Mouse (Mus musculus) intestine, embryonic 14.5 days (tissue): ENCODE data around the gene Hexim2. TPM values are rescaled to one million over a fixed set of nuclear protein-coding genes. Genes with fewer than 3 reads are reported as not detected.

ENCODE experiments used
- ATAC-seq: fragments of 200-750 bp; cut with Nextera tagmentation; replicated peaks from 2 replicates; pipeline ENCODE4 v1.8.0; 2017; ENCODE audit warnings: low read depth, moderate number of reproducible peaks, moderate TSS enrichment, moderate library complexity; ENCODE audit not compliant: low FRiP score, low TSS enrichment
- DNase-seq: peaks from one replicate; pipeline ENCODE4 v3.0.0-alpha.2; 2018; ENCODE audit warnings: low spot score
- H3K27ac ChIP-seq: fragments of 300-500 bp; sonication (generic); 2 replicates; pipeline ENCODE4 v1.5.1; 2014; ENCODE audit warnings: low read depth, mild to moderate bottlenecking, control low read depth
- H3K27me3 ChIP-seq: fragments of 300-500 bp; sonication (generic); replicated peaks from 2 replicates; pipeline ENCODE4 v1.6.1; 2014; ENCODE audit warnings: low read length, control low read depth; ENCODE audit not compliant: control insufficient read depth, insufficient read depth
- H3K36me3 ChIP-seq: fragments of 300-500 bp; sonication (generic); 2 replicates; pipeline ENCODE4 v1.6.1; 2014; ENCODE audit warnings: low read length, control low read depth; ENCODE audit not compliant: control insufficient read depth, insufficient read depth
- H3K4me1 ChIP-seq: fragments of 300-500 bp; sonication (generic); replicated peaks from 2 replicates; pipeline ENCODE4 v1.6.1; 2014; ENCODE audit warnings: low read length, control low read depth, mixed read lengths; ENCODE audit not compliant: control insufficient read depth, insufficient read depth
- H3K4me2 ChIP-seq: fragments of 300-500 bp; sonication (generic); 2 replicates; pipeline ENCODE4 v1.6.1; 2014; ENCODE audit warnings: low read length
- H3K4me3 ChIP-seq: fragments of 300-500 bp; sonication (generic); 2 replicates; pipeline ENCODE4 v1.5.1; 2014; ENCODE audit warnings: low read depth, low read length, control low read depth, mixed read lengths
- H3K9ac ChIP-seq: fragments of 300-500 bp; sonication (generic); 2 replicates; pipeline ENCODE4 v1.6.1; 2014; ENCODE audit warnings: mild to moderate bottlenecking, low read length
- H3K9me3 ChIP-seq: fragments of 300-500 bp; sonication (generic); 2 replicates; pipeline ENCODE4 v1.6.1; 2016; ENCODE audit warnings: low read length, control low read depth; ENCODE audit not compliant: control insufficient read depth
- WGBS: fragments of 180-500 bp; shearing (Covaris S2); extraction: QIAGEN DNeasy Blood & Tissue Kit; methylation state at CpG from one replicate; pipeline ENCODE4 v1.1.7; 2014; 5-methylcytosine and 5-hydroxymethylcytosine counted together
- polyA plus RNA-seq: library from polyadenylated mRNA; unstranded; fragments of >200 nt; fragmentation: Nextera tagmentation; extraction: Ambion mirVana; gene quantifications from 2 replicates; pipeline ENCODE4 v1.2.1, GENCODE M21; 2014

Hexim2 gene
- polyA plus RNA-seq, 1 experiment from 2014 or later, result 6.9 TPM

GRCm38 (mm10) chr11:103105810-103106209 lies 26.4 kb upstream of the Hexim2 start:
- no peaks in the 10 kb centered on the region for H3K9me3 ChIP-seq
- no peaks in the 10 kb centered on the region for H3K36me3 ChIP-seq
- H3K27me3 ChIP-seq, result 0 out of 2 replicates have a peak, but pooled peaks cover 3% of the 10 kb centered on the region
- no peak overlapping the region for H3K27ac ChIP-seq
- H3K4me2 ChIP-seq, result no peak overlapping the region
- DNase-seq (peak; percentile 45), ATAC-seq (no peak)
- no peak overlapping the region for H3K4me3 ChIP-seq
- H3K4me1 ChIP-seq, result peaks cover 11% of the 10 kb centered on the region; the same call in 1 of the 2 replicates
- 81% methylated on average over 6 of the region's 6 CpGs for WGBS
- no peak overlapping the region for H3K9ac ChIP-seq

DNA sequence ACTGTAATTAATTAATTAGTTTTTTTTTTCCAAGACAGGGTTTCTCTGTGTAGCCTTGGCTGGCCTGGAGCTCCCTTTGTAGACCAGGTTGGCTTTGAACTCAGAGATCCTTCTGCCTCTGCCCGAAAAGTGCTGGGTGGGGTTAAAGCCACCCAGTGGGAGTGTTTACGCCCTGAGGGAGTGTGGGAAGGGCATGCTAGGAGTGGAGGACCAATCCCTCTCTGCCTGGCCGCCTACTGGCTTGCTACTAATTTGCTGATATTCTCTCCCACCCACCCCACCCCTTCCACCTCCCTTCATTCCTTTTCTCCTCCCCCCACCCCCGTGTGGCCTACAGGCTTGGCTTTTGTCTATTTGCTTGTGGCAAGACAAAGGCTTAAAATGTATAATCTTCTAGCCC lies 25.8 kb upstream of the Hexim2 start:
- H3K4me1 ChIP-seq, result peaks cover 16% of the 10 kb centered on the region

DNA sequence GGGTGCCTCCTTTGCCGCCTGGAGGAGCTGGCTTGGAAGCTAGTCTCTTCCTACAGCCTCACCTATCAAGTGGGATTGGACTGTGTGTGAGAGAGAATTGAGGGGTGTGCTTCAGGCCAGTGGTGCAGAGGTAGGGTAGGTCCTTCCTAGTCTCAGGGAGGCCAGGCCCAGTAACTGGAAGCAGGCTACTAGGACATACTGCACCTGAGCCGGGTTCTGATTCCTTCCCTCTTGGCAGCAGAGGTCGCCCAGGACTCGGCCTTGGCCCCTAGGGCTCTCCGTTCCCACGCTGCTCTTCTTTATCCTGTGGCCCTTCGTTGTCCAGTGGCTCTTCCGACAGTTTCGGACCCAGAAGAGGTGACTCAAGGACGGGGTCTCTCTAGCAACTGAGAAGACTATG lies 20.9 kb upstream of the Hexim2 start:
- H3K9me3 ChIP-seq, result no peaks in the 10 kb centered on the region
- H3K36me3 ChIP-seq, result no peaks in the 10 kb centered on the region
- H3K27ac ChIP-seq, result no peak overlapping the region
- DNase-seq (no peak), ATAC-seq (no peak)
- H3K9ac ChIP-seq, result peak overlapping the region; percentile 31; the same call in 1 of the 2 replicates
- 24% methylated on average over 10 of the region's 10 CpGs for WGBS
- H3K4me1 ChIP-seq, result peaks cover 18% of the 10 kb centered on the region
- H3K4me3 ChIP-seq, result peak overlapping the region; percentile 34
- H3K27me3 ChIP-seq, result no peaks in the 10 kb centered on the region
- peak overlapping the region; percentile 65 for H3K4me2 ChIP-seq

More for the DNA sequence above, 25.8 kb upstream of the Hexim2 start:
- no peaks in the 10 kb centered on the region for H3K27me3 ChIP-seq
- H3K9ac ChIP-seq, result no peak overlapping the region
- ATAC-seq (no peak), DNase-seq (peak; percentile 20)
- H3K27ac ChIP-seq, result no peak overlapping the region
- 61% methylated on average over 4 of the region's 4 CpGs for WGBS
- no peaks in the 10 kb centered on the region for H3K9me3 ChIP-seq
- no peak overlapping the region for H3K4me2 ChIP-seq
- no peaks in the 10 kb centered on the region for H3K36me3 ChIP-seq
- no peak overlapping the region for H3K4me3 ChIP-seq

DNA sequence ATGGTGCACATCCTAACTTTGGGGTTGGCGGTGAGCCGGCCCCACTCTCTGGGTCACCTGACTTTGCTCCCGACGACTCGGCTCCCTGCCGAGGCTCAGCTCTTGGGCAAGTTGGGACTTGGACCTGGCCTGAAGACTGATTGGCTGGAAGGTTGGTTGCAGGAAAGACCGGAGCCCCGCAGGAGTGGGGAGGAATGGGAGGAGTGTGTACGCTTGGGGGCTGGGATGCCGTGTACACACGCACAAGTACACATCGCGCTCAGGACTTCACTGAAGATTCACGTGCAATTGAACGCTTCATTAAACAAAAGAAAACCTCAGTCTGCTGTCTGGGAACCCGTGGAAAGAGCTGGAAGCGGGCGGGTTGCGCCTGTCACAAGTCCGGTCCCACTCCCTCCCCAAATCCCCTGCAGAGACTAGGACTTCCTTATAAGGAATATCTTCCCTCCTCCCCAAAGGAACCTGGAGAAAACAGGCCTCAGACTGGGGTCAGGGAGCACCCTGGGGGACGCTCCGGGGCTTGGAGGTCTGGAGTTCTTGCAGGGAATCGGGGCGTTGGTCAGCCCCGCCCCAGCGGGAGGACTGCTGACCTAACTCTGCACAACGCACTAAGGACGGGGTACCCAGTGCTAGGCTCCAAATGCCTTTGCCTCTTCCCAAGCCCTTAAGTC lies 20.2 kb upstream of the Hexim2 start:
- ATAC-seq, result no peak
- peak overlapping the region; percentile 1; the same call in 1 of the 2 replicates for H3K27ac ChIP-seq

DNA sequence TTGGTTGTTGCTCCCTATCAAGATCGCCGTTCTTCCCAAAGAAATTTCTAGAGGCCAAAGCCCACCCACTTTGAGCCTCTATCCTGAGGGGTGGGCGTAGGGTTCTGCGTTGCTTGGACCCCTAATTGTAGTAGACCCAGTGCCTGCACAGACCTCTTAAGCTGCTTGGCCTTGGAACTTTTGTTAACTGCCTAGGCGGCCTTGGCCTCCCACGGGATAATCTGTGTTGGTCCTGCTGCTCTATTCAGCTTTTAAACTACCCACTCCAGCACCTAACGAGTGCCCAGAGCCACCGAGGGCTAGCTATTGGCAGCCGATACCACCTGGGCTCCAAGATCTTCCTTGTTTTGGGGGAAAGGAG lies 19.7 kb upstream of the Hexim2 start:
- no peaks in the 10 kb centered on the region for H3K36me3 ChIP-seq
- H3K9ac ChIP-seq, result peak overlapping the region; percentile 31; the same call in 1 of the 2 replicates
- DNase-seq (no peak), ATAC-seq (no peak)
- H3K27ac ChIP-seq, result peak overlapping the region; percentile 1; the same call in 1 of the 2 replicates
- H3K9me3 ChIP-seq, result no peaks in the 10 kb centered on the region
- no peaks in the 10 kb centered on the region for H3K27me3 ChIP-seq
- peaks cover 18% of the 10 kb centered on the region for H3K4me1 ChIP-seq
- 0 out of 2 replicates have a peak overlapping the region, but pooled peaks have one; percentile 34 for H3K4me3 ChIP-seq
- H3K4me2 ChIP-seq, result peak overlapping the region; percentile 65
- WGBS, result 31% methylated on average over 9 of the region's 9 CpGs

More for the DNA sequence above, 20.2 kb upstream of the Hexim2 start:
- Histone ChIP-seq H3K4me3 (peak overlapping the region; percentile 34), H3K27me3 (no peaks in the 10 kb centered on the region), H3K36me3 (no peaks in the 10 kb centered on the region), H3K9ac (peak overlapping the region; percentile 31), H3K4me2 (peak overlapping the region; percentile 65), H3K9me3 (no peaks in the 10 kb centered on the region), H3K4me1 (peaks cover 18% of the 10 kb centered on the region)
- 3% methylated on average over 28 of the region's 28 CpGs for WGBS
- peak; percentile 74 for DNase-seq

DNA sequence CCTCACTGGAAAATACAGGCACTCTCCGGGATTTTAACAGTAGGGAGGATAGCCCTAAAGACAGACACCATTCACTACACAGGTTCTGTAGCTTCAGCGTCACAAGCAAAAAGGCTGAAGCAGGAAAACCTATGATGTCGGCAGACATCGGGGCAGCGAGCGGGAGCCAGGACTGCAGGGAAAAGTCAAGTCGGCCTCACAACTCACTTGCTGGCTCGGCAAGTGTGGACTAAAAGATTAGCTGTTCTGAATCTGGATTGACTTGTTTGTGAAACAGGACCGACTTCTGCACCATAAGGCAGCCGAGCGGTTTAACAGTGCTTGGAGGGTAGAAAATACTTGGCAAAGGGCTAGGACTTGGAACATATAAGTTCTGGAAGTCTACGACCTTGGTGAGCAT lies 19.2 kb upstream of the Hexim2 start:
- no peaks in the 10 kb centered on the region for H3K36me3 ChIP-seq
- WGBS, result 49% methylated on average over 12 of the region's 12 CpGs
- no peak for ATAC-seq
- peaks cover 18% of the 10 kb centered on the region for H3K4me1 ChIP-seq
- H3K9me3 ChIP-seq, result no peaks in the 10 kb centered on the region
- DNase-seq, result no peak
- H3K27ac ChIP-seq, result no peak overlapping the region
- H3K9ac ChIP-seq, result no peak overlapping the region
- no peak overlapping the region for H3K4me3 ChIP-seq
- no peaks in the 10 kb centered on the region for H3K27me3 ChIP-seq
- no peak overlapping the region for H3K4me2 ChIP-seq

GRCm38 (mm10) chr11:103113771-103114170 lies 18.5 kb upstream of the Hexim2 start:
- WGBS, result 74% methylated on average over 4 of the region's 4 CpGs
- Histone ChIP-seq H3K27ac (no peak overlapping the region), H3K4me3 (no peak overlapping the region), H3K9me3 (no peaks in the 10 kb centered on the region), H3K27me3 (no peaks in the 10 kb centered on the region), H3K4me2 (no peak overlapping the region), H3K4me1 (peaks cover 22% of the 10 kb centered on the region), H3K36me3 (no peaks in the 10 kb centered on the region), H3K9ac (no peak overlapping the region)
- DNase-seq, result no peak
- ATAC-seq, result no peak

DNA sequence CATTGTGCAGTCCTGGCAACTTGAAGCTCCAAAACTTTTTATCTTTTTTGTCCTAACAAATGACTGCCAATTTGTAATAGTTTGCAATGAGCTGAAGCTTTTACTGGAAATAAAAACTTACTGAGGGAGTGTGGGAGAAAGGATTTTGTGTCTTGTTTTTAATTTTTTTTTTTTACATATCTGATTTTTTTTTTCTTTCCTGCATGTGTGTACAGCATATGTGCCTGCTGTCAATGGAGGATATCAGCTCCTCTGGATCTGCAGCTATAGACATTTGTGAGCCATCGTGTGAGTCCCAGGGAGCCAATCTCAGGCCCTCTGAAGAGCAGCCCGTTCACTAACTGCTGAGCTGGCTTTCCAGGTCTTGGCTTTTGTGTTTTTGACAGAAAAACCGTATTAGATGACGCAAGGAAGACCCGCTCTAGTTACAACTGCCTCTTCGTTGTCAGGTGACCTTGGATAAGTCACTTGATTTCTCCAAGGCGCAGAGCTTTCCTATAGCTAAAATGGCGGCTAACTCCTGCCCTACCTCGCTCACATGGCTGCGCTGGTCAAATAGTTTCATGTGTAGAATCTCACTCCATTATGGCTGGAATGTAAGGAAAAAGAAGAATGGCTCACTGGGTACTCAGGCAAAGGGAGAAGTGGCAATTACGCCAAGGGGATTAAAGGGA lies 17.8 kb upstream of the Hexim2 start:
- Histone ChIP-seq H3K36me3 (no peaks in the 10 kb centered on the region), H3K4me2 (peak overlapping the region; percentile 83), H3K9ac (peak overlapping the region; percentile 86), H3K27ac (peak overlapping the region; percentile 93), H3K4me3 (peak overlapping the region; percentile 64), H3K9me3 (no peaks in the 10 kb centered on the region), H3K4me1 (peaks cover 24% of the 10 kb centered on the region), H3K27me3 (no peaks in the 10 kb centered on the region)
- no peak for DNase-seq
- ATAC-seq, result no peak
- 90% methylated on average over 11 of the region's 11 CpGs for WGBS
